Mouse (Mus musculus) liver, embryonic 15.5 days (tissue): ENCODE measurements around the gene Slc6a11. TPM values are rescaled to one million over a fixed set of nuclear protein-coding genes. Genes with fewer than 3 reads are reported as not detected.

Source experiments
- ATAC-seq: fragments of 200-750 bp; cut with Nextera tagmentation; 2 replicates; pipeline ENCODE4 v1.8.0; 2017; ENCODE audit warnings: moderate number of reproducible peaks, mild to moderate bottlenecking, moderate library complexity; ENCODE audit not compliant: insufficient read depth
- H3K27ac ChIP-seq: fragments of 300-500 bp; sonication (generic); replicated peaks from 2 replicates; pipeline ENCODE4 v1.5.1; 2015; ENCODE audit warnings: mild to moderate bottlenecking, inconsistent platforms
- H3K27me3 ChIP-seq: fragments of 300-500 bp; sonication (generic); 2 replicates; pipeline ENCODE4 v1.6.1; 2015; ENCODE audit warnings: mild to moderate bottlenecking, inconsistent platforms
- H3K36me3 ChIP-seq: fragments of 300-500 bp; sonication (generic); replicated peaks from 2 replicates; pipeline ENCODE4 v1.6.1; 2015; ENCODE audit warnings: moderate library complexity, mild to moderate bottlenecking, inconsistent platforms
- H3K4me1 ChIP-seq: fragments of 300-500 bp; sonication (generic); replicated peaks from 2 replicates; pipeline ENCODE4 v1.6.1; 2015; ENCODE audit warnings: inconsistent platforms
- H3K4me2 ChIP-seq: fragments of 300-500 bp; sonication (generic); 2 replicates; pipeline ENCODE4 v1.6.1; 2015; ENCODE audit warnings: moderate library complexity, mild to moderate bottlenecking, inconsistent platforms
- H3K4me3 ChIP-seq: fragments of 300-500 bp; sonication (generic); replicated peaks from 2 replicates; pipeline ENCODE4 v1.5.1; 2015; ENCODE audit warnings: mild to moderate bottlenecking, inconsistent platforms
- H3K9ac ChIP-seq: fragments of 300-500 bp; sonication (generic); 2 replicates; pipeline ENCODE4 v1.6.1; 2015; ENCODE audit warnings: moderate library complexity, mild to moderate bottlenecking, inconsistent platforms
- H3K9me3 ChIP-seq: fragments of 300-500 bp; sonication (generic); replicated peaks from 2 replicates; pipeline ENCODE4 v1.6.1; 2016; ENCODE audit warnings: inconsistent platforms
- WGBS: fragments of 180-500 bp; shearing (Covaris S2); methylation state at CpG from one replicate; pipeline ENCODE4 v1.1.7; 2015; ENCODE audit warnings: mixed read lengths; ENCODE audit not compliant: insufficient replicate concordance; 5-methylcytosine and 5-hydroxymethylcytosine counted together
- polyA plus RNA-seq: library from polyadenylated mRNA; unstranded; fragments of >200 nt; fragmentation: Nextera tagmentation; extraction: Ambion mirVana; gene quantifications from 2 replicates; pipeline ENCODE4 v1.2.1, GENCODE M21; 2015

Slc6a11 gene
- polyA plus RNA-seq, 1 experiment from 2014 or later, result 0.03 TPM

DNA sequence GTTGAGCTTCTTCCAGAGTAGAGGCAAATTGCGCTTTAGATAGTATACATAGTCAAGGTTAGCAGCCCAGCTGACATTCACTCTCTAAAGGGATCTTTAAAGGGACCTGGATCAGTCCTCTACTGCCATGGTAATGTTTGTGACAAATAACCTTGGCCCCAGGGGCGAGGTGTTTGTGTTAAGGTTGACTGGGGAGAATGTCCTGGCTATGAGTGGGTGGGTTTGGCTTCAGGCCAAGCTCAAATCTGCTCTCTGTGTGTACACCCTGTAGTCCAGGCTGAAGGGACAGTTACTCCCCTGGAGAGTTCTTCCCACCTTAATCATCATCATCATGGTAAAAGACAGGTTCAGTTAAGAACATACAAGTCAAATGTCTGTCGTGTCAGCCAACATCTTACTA, 97.2 kb downstream of the Slc6a11 start:
- ATAC-seq, result peak; percentile 49; the same call in 1 of the 2 replicates
- Histone ChIP-seq H3K4me2 (no peak overlapping the region), H3K4me1 (0 out of 2 replicates have a peak, but pooled peaks cover 6% of the 10 kb centered on the region), H3K9ac (no peak overlapping the region), H3K36me3 (no peaks in the 10 kb centered on the region), H3K27me3 (no peaks in the 10 kb centered on the region), H3K27ac (no peak overlapping the region), H3K9me3 (no peaks in the 10 kb centered on the region), H3K4me3 (no peak overlapping the region)
- WGBS, result 46% methylated on average over 3 of the region's 3 CpGs

DNA sequence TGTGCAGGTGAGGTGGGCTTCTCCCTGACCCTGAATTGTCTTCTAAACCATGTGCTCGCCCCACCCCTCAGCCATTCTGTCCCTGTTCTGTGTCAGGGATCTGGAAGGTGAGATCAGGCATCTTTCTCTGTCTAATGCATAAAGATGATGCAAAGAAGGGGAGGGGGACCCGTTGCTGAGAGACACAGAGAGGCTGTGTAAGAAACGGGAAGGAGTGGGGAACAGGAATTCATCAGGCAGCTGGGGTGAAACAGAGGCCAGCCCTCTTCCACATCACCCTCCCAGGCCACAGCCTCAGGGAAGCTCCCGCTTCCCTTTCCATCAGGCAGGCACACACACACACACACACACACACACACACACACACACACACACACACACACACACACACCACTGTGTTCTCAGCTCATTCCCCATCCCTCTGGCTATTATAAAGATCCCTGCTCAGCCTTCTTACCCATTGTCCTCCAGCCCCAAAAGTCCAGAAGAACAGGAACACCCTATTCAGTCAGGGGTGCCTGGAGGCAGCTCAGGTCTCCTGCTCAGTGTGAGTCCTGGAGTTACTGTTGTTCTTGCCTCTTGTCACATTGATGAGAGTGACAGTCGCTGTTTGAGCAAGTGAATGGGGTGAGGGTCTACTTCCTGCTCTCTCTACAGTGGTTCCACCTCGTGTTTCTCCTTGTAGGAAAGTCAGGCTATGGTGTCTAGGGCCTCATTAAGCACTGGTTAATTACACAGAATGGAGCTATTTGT, 108.0 kb downstream of the Slc6a11 start:
- Histone ChIP-seq H3K4me3 (no peak overlapping the region), H3K36me3 (no peaks in the 10 kb centered on the region)

DNA sequence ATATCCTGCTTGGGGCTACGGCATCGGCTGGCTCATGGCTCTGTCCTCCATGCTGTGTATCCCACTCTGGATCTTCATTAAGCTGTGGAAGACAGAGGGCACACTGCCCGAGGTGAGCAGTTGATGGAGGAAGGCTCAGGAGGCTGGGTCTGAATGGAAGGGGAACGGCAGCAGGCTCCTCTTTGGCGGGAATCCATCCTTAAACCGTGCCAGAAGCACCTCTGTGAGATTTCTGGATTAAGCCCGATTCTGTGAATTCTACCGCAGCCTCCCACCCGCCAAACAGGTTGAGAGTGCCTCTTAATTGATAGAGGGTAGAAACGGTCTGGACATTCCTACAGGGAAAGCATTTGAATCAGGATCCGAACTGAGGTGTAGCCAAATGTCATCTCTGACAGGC, 114.6 kb downstream of the Slc6a11 start:
- no peaks in the 10 kb centered on the region for H3K36me3 ChIP-seq
- 56% methylated on average over 11 of the region's 11 CpGs for WGBS
- no peaks in the 10 kb centered on the region for H3K9me3 ChIP-seq
- H3K4me2 ChIP-seq, result no peak overlapping the region
- no peak overlapping the region for H3K9ac ChIP-seq
- H3K27me3 ChIP-seq, result no peaks in the 10 kb centered on the region; the same call in 1 of the 2 replicates
- ATAC-seq, result no peak
- no peak overlapping the region for H3K4me3 ChIP-seq
- no peaks in the 10 kb centered on the region for H3K4me1 ChIP-seq
- H3K27ac ChIP-seq, result no peak overlapping the region

More for the DNA sequence above, 108.0 kb downstream of the Slc6a11 start:
- H3K27ac ChIP-seq, result no peak overlapping the region
- no peaks in the 10 kb centered on the region for H3K4me1 ChIP-seq
- H3K4me2 ChIP-seq, result no peak overlapping the region
- 19% methylated on average over 5 of the region's 6 CpGs for WGBS
- H3K9me3 ChIP-seq, result no peaks in the 10 kb centered on the region
- no peak overlapping the region for H3K9ac ChIP-seq
- no peak for ATAC-seq
- no peaks in the 10 kb centered on the region for H3K27me3 ChIP-seq

DNA sequence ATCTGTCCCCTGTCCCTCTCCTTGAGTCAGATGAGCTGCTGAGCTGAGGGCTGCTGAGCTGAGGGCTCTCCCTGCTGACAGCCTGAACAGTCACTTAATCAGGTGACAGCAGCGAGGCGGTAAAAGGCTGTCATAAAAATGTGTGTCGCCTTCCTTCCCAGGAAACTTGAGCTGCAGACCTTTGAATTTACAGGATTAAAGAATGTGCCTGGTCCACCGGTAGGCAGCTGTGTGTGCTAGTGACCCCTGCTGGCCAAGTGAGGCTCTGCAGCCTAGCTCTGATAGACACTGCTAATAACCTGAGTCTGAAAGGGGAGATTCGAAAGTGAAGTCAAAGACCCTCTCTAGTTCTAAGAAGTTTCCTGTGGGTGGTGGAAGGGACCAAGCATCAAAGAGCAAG, 119.3 kb downstream of the Slc6a11 start:
- no peak for ATAC-seq
- WGBS, result 2% methylated on average over 5 of the region's 5 CpGs
- H3K9me3 ChIP-seq, result no peaks in the 10 kb centered on the region

DNA sequence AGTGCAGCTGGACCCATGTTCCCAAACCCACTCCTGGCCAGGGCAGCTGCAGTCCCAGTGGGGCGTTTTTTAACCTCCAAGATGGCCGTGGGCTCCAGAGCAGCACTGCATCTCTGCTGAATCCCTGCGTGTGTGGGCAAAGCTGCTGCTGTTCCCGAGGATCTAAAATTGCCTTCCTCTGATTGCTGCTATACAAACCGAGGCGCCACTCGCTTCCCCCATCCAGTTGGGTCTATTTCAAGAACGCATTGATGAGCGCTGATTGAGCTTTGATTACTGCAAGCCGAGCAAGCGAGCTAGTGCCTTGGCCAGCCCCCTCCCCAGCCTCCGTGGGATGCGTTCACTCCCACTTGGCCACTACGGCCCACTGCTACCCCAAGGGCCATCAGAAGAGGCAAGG, 123.9 kb downstream of the Slc6a11 start:
- H3K9me3 ChIP-seq, result no peaks in the 10 kb centered on the region
- 65% methylated on average over 14 of the region's 14 CpGs for WGBS
- H3K4me2 ChIP-seq, result no peak overlapping the region
- no peak overlapping the region for H3K9ac ChIP-seq
- ATAC-seq, result no peak
- H3K4me1 ChIP-seq, result no peaks in the 10 kb centered on the region
- no peak overlapping the region for H3K4me3 ChIP-seq
- no peaks in the 10 kb centered on the region for H3K27me3 ChIP-seq
- H3K36me3 ChIP-seq, result no peaks in the 10 kb centered on the region
- H3K27ac ChIP-seq, result no peak overlapping the region

More for the DNA sequence above, 119.3 kb downstream of the Slc6a11 start:
- H3K9ac ChIP-seq, result no peak overlapping the region
- no peak overlapping the region for H3K4me2 ChIP-seq
- no peaks in the 10 kb centered on the region for H3K36me3 ChIP-seq
- no peaks in the 10 kb centered on the region for H3K4me1 ChIP-seq
- H3K27ac ChIP-seq, result no peak overlapping the region
- H3K27me3 ChIP-seq, result no peaks in the 10 kb centered on the region; the same call in 1 of the 2 replicates
- no peak overlapping the region for H3K4me3 ChIP-seq

DNA sequence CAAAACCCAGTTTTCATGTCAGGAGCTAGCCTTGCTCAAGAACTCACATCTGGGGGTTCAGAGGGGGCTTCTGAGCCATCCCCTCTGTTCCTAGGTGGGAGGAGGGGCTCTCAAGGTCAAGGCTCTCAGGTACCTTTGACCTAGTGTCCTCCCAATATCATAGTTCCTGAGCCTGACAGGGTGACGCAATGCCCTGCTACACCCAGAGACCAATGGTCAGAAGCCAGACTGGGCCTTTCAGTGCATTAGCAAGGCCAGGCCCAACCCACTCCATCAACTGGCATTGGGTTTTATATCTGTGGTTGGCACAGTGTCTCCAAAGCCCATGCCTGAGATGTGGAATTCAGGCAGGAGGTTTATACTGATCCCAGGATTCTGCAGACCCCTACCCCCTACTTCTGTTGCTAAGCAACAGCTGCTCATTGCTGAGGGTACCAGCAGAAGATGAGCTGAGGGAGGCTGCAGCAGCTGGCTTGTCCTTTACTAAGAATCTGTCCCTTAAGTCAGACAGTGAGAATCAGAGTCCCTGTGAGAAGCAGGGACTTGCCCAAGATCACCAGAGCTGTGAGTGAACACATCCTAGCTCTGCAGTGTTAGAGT, 126.8 kb downstream of the Slc6a11 start:
- H3K36me3 ChIP-seq, result no peaks in the 10 kb centered on the region
- H3K27ac ChIP-seq, result no peak overlapping the region
- no peaks in the 10 kb centered on the region for H3K27me3 ChIP-seq
- H3K4me3 ChIP-seq, result no peak overlapping the region
- no peak overlapping the region for H3K4me2 ChIP-seq
- no peaks in the 10 kb centered on the region for H3K4me1 ChIP-seq
- no peak overlapping the region for H3K9ac ChIP-seq
- H3K9me3 ChIP-seq, result no peaks in the 10 kb centered on the region
- 69% methylated on average over 1 of the region's 1 CpGs for whole genome bisulfite sequencing
- no peak for ATAC-seq

DNA sequence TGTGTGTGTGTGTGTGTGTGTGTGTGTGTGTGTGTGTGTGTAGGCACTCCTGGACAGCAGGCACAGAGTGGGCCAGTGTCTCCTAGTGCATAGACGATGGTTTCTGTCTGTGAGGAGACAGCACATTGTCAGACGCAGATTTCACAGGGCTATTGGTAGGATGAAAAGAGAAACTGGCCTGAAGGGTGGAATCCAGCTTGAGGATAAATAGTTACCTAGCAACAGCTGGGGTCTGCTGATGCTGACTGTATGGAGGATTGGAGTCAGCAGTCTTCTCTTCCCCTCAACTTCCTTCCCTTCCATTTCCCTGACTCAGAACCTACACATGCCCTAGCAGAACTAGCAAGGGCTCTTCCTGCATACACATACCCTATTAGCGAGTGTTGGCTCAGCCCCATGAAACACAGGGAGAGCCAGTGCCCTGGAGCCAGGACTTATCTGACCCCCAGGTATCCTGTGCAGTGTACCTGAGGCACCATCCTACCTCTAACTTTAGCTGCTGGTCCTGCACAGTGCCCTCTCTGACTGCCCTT, 127.7 kb downstream of the Slc6a11 start:
- Histone ChIP-seq H3K27ac (no peak overlapping the region), H3K4me2 (no peak overlapping the region), H3K4me3 (no peak overlapping the region), H3K27me3 (no peaks in the 10 kb centered on the region), H3K36me3 (no peaks in the 10 kb centered on the region), H3K9me3 (no peaks in the 10 kb centered on the region), H3K9ac (no peak overlapping the region), H3K4me1 (no peaks in the 10 kb centered on the region)
- ATAC-seq, result 0 out of 2 replicates have a peak, but pooled peaks have one; percentile 12
- 43% methylated on average over 3 of the region's 3 CpGs for WGBS

DNA sequence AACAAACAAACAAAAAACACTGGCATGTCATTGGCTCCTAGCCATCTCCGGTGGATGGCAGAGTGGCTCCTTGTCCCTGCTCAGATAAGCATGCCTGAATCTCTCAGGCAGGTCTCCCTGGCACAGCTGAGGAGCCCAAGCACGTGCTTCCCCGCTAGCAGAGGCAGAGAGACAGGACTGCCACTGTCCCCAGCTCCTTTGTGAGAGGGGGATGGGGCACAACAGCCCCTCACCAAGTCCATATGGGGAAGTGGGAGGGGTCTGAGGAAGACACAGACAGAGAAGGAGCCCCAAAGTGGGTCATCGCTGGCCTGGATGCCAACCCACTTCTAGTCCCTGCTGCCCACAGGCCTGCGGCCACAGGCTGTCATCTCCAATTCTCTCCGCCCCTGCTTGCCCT, 130.6 kb downstream of the Slc6a11 start:
- 47% methylated on average over 6 of the region's 6 CpGs for WGBS
- no peak for ATAC-seq

DNA sequence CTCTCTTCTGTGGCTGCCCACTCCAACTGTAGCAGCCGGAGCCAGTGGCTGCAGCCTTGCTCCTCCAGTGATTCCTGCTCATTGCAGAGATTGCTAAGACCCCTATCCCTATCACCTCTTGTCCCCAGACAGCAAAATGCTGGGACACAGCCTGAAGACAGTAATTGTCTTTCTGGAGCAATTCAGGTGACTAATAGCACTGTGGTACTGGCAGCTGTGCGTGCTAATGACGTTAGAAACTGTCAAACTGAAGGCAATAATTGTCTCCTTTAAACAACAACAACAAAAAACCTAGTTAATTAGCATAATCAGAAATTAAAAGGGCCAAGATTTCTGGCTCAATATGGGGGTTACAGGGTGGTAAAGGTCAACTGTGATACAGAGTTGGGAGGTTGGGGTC, 133.0 kb downstream of the Slc6a11 start:
- H3K4me3 ChIP-seq, result no peak overlapping the region

More for the DNA sequence above, 130.6 kb downstream of the Slc6a11 start:
- Histone ChIP-seq H3K9me3 (no peaks in the 10 kb centered on the region), H3K4me1 (no peaks in the 10 kb centered on the region), H3K27ac (no peak overlapping the region), H3K4me2 (no peak overlapping the region), H3K9ac (no peak overlapping the region), H3K36me3 (no peaks in the 10 kb centered on the region), H3K27me3 (no peaks in the 10 kb centered on the region; the same call in 1 of the 2 replicates), H3K4me3 (no peak overlapping the region)

DNA sequence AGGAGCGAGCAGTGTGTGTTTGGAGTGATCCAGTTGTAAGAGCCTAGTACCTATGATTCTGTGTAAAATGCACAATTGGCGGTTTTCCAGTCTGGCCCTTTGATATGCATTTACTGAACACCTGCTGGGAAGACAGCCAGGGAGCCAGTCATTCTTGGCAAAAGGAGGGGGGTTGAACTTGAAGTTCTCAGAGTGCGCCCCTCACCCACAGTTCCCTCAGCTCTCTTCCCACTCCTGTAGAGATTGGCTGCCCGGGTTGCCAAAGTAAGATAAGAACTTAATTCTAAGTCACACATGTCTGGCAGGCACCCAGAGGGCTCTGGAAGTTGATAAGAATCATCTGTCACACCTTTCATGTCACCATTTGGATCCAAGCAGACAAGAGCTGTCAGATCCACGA, 133.4 kb downstream of the Slc6a11 start:
- no peaks in the 10 kb centered on the region for H3K4me1 ChIP-seq
- no peak overlapping the region for H3K4me2 ChIP-seq
- H3K4me3 ChIP-seq, result no peak overlapping the region
- H3K9me3 ChIP-seq, result no peaks in the 10 kb centered on the region
- no peak overlapping the region for H3K27ac ChIP-seq
- H3K36me3 ChIP-seq, result no peaks in the 10 kb centered on the region
- ATAC-seq, result no peak
- 35% methylated on average over 5 of the region's 5 CpGs for WGBS
- H3K9ac ChIP-seq, result no peak overlapping the region
- H3K27me3 ChIP-seq, result no peaks in the 10 kb centered on the region; the same call in 1 of the 2 replicates

More for the DNA sequence above, 133.0 kb downstream of the Slc6a11 start:
- Histone ChIP-seq H3K4me1 (no peaks in the 10 kb centered on the region), H3K27me3 (no peaks in the 10 kb centered on the region; the same call in 1 of the 2 replicates), H3K4me2 (no peak overlapping the region), H3K9ac (no peak overlapping the region), H3K27ac (no peak overlapping the region), H3K36me3 (no peaks in the 10 kb centered on the region), H3K9me3 (no peaks in the 10 kb centered on the region)
- WGBS, result 55% methylated on average over 3 of the region's 3 CpGs
- ATAC-seq, result no peak

DNA sequence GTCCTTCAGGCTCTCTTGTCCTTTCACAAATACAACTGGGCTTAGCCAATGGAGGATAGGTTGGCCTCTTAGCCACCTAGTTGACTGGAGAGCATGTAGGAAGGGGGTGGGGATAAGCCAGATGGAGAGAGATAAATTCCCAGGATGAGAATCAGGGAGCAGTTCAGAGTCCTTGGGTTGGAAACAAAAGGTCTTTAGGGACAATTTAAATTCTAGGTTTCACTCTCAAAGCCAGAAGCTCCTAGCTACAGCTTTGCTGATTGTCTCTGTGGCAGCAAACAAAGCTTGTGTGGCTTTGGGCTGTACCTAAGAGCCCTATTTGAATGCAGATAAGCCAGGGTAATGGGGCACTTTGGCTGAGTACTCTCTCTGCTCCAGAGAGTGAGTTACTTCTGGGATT, 135.2 kb downstream of the Slc6a11 start:
- Histone ChIP-seq H3K27me3 (no peaks in the 10 kb centered on the region; the same call in 1 of the 2 replicates), H3K27ac (no peak overlapping the region), H3K4me2 (no peak overlapping the region), H3K9me3 (no peaks in the 10 kb centered on the region), H3K4me3 (no peak overlapping the region), H3K36me3 (no peaks in the 10 kb centered on the region), H3K4me1 (no peaks in the 10 kb centered on the region), H3K9ac (no peak overlapping the region)
- no peak for ATAC-seq
